Mouse (Mus musculus) small intestine, adult 10 weeks (tissue): ENCODE measurements around the gene Zscan26. TPM values are rescaled to one million over a fixed set of nuclear protein-coding genes. Genes with fewer than 3 reads are reported as not detected.

Experiments
- polyA plus RNA-seq: library from polyadenylated mRNA; stranded (reverse); fragments of 350-450 nt; fragmentation: Illumina TruSeq; extraction: RNeasy Lipid Tissue Mini Kit (QIAGEN cat#74804); gene quantifications from one replicate; pipeline ENCODE4 v1.2.3, GENCODE M21; 2014; ENCODE audit warnings: low replicate concordance

The Zscan26 gene
- polyA plus RNA-seq = 78.7 TPM

DNA sequence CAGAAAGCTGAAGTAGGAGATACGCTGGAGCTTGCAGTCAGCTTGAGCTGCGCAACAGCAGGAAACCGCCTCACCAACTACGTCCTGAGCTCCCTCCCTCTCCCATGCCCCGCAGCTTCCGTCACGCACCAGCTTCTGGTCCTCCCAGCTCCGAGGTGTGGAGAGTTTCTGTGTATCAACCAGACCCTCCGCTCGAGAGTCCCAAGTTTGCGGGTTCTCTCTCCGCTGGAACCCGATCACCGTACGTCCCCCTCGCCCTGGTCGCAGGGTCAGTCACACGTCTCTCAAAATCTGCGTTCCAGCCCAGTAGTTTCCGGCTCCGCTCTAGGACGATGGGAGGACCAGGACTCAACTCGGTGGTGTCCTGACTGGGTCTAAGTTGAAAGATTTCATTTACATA is at the start of gene Zscan26:
TSS of gene Zscan26 (minus strand) at position 282 of the 400 bp plus-strand sequence.

DNA sequence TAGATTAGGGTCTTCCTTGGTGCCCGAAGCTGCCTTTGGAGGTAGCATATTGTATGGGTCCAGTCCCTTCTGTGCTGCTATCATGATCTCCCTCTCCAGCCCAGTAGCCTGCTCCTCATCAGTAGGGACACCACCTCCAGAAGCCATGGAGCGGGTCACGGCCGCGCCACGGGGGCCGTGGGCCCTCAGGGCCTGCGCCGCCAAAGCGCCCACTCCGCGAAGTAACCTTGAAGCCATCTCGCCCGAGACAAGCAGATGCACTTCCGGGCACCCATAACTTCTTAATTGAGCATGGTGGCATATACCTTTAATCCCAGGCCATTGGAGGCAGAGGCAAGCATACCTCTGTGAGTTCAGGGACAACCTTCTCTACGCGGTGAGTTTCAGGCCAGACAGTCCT is 47.7 kb upstream of the Zscan26 start, which contains the start of gene Gm11273:
TSS of gene Gm11273 (minus strand) at position 237 of the 400 bp plus-strand sequence.

DNA sequence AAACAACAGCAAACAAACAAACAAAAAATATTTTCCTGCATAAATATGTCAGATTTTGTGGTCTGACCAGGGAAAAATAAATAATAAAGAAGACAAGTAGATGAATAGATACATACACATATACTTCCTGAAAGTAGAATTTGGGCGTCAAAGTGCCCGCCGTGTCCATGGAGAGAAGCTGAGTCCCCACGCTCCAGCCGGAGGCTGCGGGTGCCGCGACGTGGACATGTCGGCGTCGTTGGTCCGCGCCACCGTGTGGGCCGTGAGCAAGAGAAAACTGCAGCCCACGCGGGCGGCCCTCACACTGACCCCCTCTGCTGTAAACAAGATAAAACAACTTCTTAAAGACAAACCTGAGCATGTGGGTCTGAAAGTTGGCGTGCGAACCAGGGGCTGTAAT is 41.5 kb upstream of the Zscan26 start, which contains the start of gene AK157302:
TSS of gene AK157302 (plus strand) at position 144 of the 400 bp plus-strand sequence.

DNA sequence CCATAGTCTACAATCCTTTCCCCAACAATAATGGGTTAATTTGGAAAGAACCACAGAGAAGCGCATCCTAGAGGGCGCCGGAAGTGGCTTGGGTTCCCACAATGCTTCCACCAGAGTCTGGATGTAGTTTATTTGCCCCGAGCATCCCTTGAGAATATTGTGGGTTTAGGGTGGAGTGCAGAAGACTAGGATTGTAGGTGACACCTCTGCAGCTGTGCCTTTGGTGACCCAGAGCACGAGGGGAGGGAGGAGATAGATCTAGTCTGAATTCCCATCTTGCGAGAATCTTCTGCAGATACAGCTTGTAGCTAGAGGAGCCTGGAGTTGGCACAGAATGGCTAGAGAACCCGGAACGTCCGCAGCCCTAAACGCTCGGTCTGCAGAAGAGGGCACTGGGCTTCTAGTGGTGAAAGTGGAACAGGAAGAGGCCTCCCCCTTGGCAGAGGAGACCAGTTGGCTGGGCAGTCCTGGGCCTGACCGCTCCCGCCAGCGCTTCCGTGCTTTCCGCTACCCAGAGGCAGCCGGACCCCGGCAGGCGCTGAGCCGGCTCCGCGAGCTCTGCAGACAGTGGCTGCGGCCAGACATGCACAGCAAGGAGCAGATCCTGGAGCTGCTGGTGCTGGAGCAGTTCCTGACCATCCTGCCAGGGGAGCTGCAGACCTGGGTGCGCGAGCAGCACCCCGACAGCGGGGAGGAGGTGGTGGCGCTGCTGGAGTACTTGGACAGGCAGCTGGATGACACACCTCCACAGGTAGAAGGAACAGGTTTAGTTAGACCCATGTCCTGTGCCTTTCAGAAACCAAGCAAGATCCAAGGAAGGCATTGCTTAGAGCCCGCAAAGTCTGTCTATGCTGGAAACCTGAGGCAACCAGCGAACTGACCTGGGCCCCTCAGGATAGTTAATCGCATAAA is 25.5 kb upstream of the Zscan26 start, which contains the start of the genes Zkscan4 and Gm10065:
TSS of gene Zkscan4 (plus strand) at position 149 of the 912 bp plus-strand sequence.
TSS of gene Gm10065 (minus strand) at position 683 of the 912 bp plus-strand sequence.

DNA sequence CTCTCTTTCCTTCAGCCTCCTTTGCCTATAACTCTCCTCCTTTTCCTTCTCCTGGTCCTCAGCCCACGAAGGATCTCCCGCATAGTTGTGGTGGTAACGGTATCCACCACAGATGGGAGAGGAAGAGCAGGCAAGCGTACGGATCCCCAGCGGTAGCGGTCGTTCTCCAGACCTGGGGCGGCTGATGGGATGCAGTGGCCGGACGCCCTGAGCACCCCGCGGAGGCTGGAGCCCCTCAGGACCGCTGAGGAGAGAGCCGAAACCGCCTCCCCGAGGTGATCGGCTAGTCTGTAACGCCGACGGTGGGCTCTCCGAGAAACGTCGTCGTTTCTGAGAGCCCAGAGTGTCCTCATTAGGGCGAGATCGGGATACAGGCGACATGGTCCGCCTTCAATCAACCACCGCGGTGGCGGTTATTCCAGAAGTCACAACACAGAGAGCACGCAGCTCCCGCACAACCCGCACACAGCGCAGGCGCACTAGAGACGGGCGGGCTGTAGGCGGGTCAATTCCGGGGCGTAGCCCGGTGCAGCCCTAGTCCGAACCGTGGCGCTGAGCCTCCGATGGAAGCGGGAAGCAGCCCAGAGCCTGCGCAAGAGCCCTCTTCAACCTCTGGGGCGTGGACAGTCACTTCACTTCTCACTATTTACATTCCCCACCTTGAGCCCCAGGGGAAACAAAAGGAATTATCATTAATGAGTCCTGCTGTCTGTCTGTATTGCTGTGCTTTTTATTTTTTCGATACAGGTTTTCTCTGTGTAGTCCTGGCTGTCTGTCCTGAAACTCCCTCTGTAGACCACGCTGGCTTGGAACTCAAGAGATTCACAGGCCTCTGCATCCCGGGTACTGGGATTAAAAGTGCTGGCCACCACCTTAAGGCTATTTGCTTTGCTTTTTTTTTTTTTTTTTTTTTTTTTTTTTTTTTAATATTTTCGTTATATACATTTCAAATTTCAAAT is 14.8 kb upstream of the Zscan26 start, which contains the start of gene Nkapl:
TSS of gene Nkapl (minus strand) at position 449 of the 959 bp plus-strand sequence.

DNA sequence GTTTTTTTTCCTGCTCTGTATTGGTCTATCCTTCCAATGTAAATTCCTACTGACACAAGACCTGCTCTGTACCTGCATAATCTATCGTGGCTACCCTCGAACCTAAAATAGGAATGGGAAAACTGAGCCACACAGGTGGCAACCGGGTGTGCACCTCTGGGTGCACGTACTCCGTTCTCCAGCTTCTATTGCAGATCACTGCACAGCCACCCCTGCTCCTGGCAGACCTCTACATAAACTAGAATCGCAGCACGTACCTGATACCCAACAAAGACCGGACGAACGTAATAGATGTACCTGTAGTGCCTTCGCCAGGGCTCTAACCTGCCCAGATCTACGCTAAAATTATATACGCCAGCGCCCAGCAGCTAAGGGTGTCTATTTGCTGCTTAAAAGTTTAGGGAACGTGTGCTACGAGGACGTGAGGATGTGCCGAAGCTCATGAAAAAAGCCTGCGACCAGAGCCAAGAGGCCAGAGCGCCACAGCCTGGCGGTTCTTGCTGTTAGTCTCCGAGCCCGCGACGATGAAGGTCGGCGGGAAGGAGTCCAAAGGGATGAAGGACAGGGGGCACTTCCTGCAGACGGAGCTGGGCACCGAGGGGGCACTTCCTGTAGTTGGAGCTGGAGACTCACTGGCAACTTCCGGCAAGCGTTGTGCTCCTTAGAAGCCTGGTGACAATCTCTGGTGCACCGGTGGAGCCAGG is 12.9 kb downstream of the Zscan26 start, which contains the start of gene Pgbd1:
TSS of gene Pgbd1 (minus strand) at position 556 of the 704 bp plus-strand sequence.

DNA sequence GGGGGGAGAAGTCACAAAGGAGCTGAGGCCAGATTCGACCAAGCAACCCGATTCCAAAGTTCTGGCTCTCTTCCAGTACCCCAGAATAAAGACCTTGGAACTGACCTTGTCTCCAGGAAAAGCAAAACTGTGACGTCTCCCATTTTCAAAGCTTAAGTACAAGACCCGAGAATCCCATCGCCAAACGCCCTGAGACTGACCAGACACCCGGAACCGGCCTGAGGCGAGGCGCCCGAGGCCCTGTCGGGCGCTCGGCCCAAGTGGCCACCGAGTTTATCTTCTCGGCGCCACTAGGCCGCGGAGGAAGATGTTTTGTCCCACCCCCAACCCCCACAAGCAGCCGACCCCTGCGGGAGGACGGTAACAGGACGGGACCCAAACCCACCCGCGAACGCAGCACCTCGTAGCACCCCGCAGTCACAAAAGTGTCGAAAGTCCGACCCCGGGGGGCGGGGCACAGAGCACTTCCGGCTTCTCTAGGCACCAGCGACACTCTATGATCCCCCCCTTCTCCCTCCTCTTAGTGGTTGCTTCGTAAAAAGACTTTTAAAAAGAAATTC is 51.2 kb downstream of the Zscan26 start, which contains the start of gene Zkscan3:
TSS of gene Zkscan3 (minus strand) at position 469 of the 560 bp plus-strand sequence.

Other genes starting within 250 kb of the Zscan26 start
- gene Gpx5, start 161.0 kb downstream of the Zscan26 start, polyA plus RNA-seq = not detected
- gene Gpx6, start 141.6 kb downstream of the Zscan26 start, polyA plus RNA-seq = not detected
- not detected for gene Olfr1367, start 106.8 kb downstream of the Zscan26 start, polyA plus RNA-seq
- gene Zscan12, start 90.9 kb downstream of the Zscan26 start, polyA plus RNA-seq = 6.0 TPM
- gene Zkscan3, start 51.0 kb downstream of the Zscan26 start, polyA plus RNA-seq = 104 TPM
- gene Pgbd1, start 12.7 kb downstream of the Zscan26 start, polyA plus RNA-seq = 1.4 TPM
- gene Nkapl, start 14.8 kb upstream of the Zscan26 start, polyA plus RNA-seq = not detected
- 0.33 TPM for gene Zkscan4, start 25.2 kb upstream of the Zscan26 start, polyA plus RNA-seq
- not detected for gene Gm10065, start 25.7 kb upstream of the Zscan26 start, polyA plus RNA-seq
- 4.2 TPM for gene AK157302, start 41.5 kb upstream of the Zscan26 start, polyA plus RNA-seq
- gene Gm11273, start 47.7 kb upstream of the Zscan26 start, polyA plus RNA-seq = not detected
- 15.6 TPM for gene Zkscan8, start 77.4 kb upstream of the Zscan26 start, polyA plus RNA-seq
- gene Olfr1366, start 89.1 kb upstream of the Zscan26 start, polyA plus RNA-seq = not detected
- not detected for gene Olfr1535, start 106.2 kb upstream of the Zscan26 start, polyA plus RNA-seq
- gene Olfr1364, start 128.0 kb upstream of the Zscan26 start, polyA plus RNA-seq = not detected
- gene Olfr1362, start 160.3 kb upstream of the Zscan26 start, polyA plus RNA-seq = not detected
- not detected for gene Olfr11, start 188.8 kb upstream of the Zscan26 start, polyA plus RNA-seq
- gene Olfr1361, start 209.7 kb upstream of the Zscan26 start, polyA plus RNA-seq = not detected
- not detected for gene Olfr1360, start 223.7 kb upstream of the Zscan26 start, polyA plus RNA-seq
- not detected for gene Olfr1359, start 244.4 kb upstream of the Zscan26 start, polyA plus RNA-seq